Mouse (Mus musculus): ENCODE results near the gene Fbn1. TPM values are rescaled to one million over a fixed set of nuclear protein-coding genes. Genes with fewer than 3 reads are reported as not detected.

The Fbn1 gene
- polyA plus RNA-seq, 1 experiment from 2014 or later: 7.8 TPM

- Histone ChIP-seq H3K4me2 (ENCODE audit: low read depth, severe bottlenecking) (no peak overlapping the region), H3K9ac (ENCODE audit: low read length) (no peak overlapping the region), H3K27ac (replicated peaks; ENCODE audit: low read depth, low read length) (no peak overlapping the region), H3K36me3 (ENCODE audit: control insufficient read depth, insufficient read depth, low read length) (no peaks in the 10 kb centered on the region), H3K4me1 (ENCODE audit: control insufficient read depth, insufficient read depth, low read length) (0 out of 2 replicates have a peak, but pooled peaks cover 3% of the 10 kb centered on the region), H3K4me3 (ENCODE audit: low read depth, low read length) (no peak overlapping the region), H3K9me3 (ENCODE audit: control insufficient read depth, low read length) (no peaks in the 10 kb centered on the region), H3K27me3 (ENCODE audit: control insufficient read depth, insufficient read depth, low read length) (no peaks in the 10 kb centered on the region)
- DNase-seq (ENCODE audit: low spot score): no peak
- no peak for ATAC-seq (ENCODE audit: insufficient number of reproducible peaks, low FRiP score, low TSS enrichment, low read depth)
- WGBS: 90% methylated on average over 10 of the region's 10 CpGs
Observed at GRCm38 (mm10) chr2:125416541-125417245, 91.1 kb downstream of the Fbn1 start.

GRCm38 (mm10) chr2:125412351-125412750, 95.4 kb downstream of the Fbn1 start:
- 87% methylated on average over 15 of the region's 15 CpGs for WGBS
- Histone ChIP-seq H3K36me3 (ENCODE audit: control insufficient read depth, insufficient read depth, low read length) (no peaks in the 10 kb centered on the region), H3K27me3 (ENCODE audit: control insufficient read depth, insufficient read depth, low read length) (no peaks in the 10 kb centered on the region), H3K4me3 (ENCODE audit: low read depth, low read length) (no peak overlapping the region), H3K9me3 (ENCODE audit: control insufficient read depth, low read length) (no peaks in the 10 kb centered on the region), H3K27ac (replicated peaks; ENCODE audit: low read depth, low read length) (no peak overlapping the region), H3K4me2 (ENCODE audit: low read depth, severe bottlenecking) (no peak overlapping the region), H3K4me1 (ENCODE audit: control insufficient read depth, insufficient read depth, low read length) (no peaks in the 10 kb centered on the region), H3K9ac (ENCODE audit: low read length) (no peak overlapping the region)
- DNase-seq (ENCODE audit: low spot score): no peak
- ATAC-seq (ENCODE audit: insufficient number of reproducible peaks, low FRiP score, low TSS enrichment, low read depth): no peak

GRCm38 (mm10) chr2:125411777-125412176, 96.0 kb downstream of the Fbn1 start:
- Histone ChIP-seq H3K27ac (replicated peaks; ENCODE audit: low read depth, low read length) (no peak overlapping the region), H3K36me3 (ENCODE audit: control insufficient read depth, insufficient read depth, low read length) (no peaks in the 10 kb centered on the region), H3K4me2 (ENCODE audit: low read depth, severe bottlenecking) (no peak overlapping the region), H3K9ac (ENCODE audit: low read length) (no peak overlapping the region), H3K27me3 (ENCODE audit: control insufficient read depth, insufficient read depth, low read length) (no peaks in the 10 kb centered on the region), H3K4me1 (ENCODE audit: control insufficient read depth, insufficient read depth, low read length) (no peaks in the 10 kb centered on the region), H3K9me3 (ENCODE audit: control insufficient read depth, low read length) (no peaks in the 10 kb centered on the region), H3K4me3 (ENCODE audit: low read depth, low read length) (no peak overlapping the region)
- ATAC-seq (ENCODE audit: insufficient number of reproducible peaks, low FRiP score, low TSS enrichment, low read depth) (no peak), DNase-seq (ENCODE audit: low spot score) (no peak)
- 90% methylated on average over 3 of the region's 3 CpGs for WGBS

GRCm38 (mm10) chr2:125404509-125405105, 103.2 kb downstream of the Fbn1 start:
- Histone ChIP-seq H3K36me3 (ENCODE audit: control insufficient read depth, insufficient read depth, low read length) (no peaks in the 10 kb centered on the region), H3K4me2 (ENCODE audit: low read depth, severe bottlenecking) (no peak overlapping the region), H3K27ac (replicated peaks; ENCODE audit: low read depth, low read length) (no peak overlapping the region), H3K9ac (ENCODE audit: low read length) (no peak overlapping the region), H3K4me3 (ENCODE audit: low read depth, low read length) (no peak overlapping the region), H3K9me3 (ENCODE audit: control insufficient read depth, low read length) (no peaks in the 10 kb centered on the region), H3K27me3 (ENCODE audit: control insufficient read depth, insufficient read depth, low read length) (no peaks in the 10 kb centered on the region), H3K4me1 (ENCODE audit: control insufficient read depth, insufficient read depth, low read length) (no peaks in the 10 kb centered on the region)
- no peak for DNase-seq (ENCODE audit: low spot score)
- no peak for ATAC-seq (ENCODE audit: insufficient number of reproducible peaks, low FRiP score, low TSS enrichment, low read depth)
- 91% methylated on average over 4 of the region's 4 CpGs for WGBS

GRCm38 (mm10) chr2:125402276-125402675, 105.5 kb downstream of the Fbn1 start:
- no peaks in the 10 kb centered on the region for H3K9me3 ChIP-seq (ENCODE audit: control insufficient read depth, low read length)
- no peak overlapping the region for H3K4me2 ChIP-seq (ENCODE audit: low read depth, severe bottlenecking)
- 76% methylated on average over 1 of the region's 1 CpGs for WGBS
- no peak overlapping the region for H3K9ac ChIP-seq (ENCODE audit: low read length)
- H3K36me3 ChIP-seq (ENCODE audit: control insufficient read depth, insufficient read depth, low read length): no peaks in the 10 kb centered on the region
- ATAC-seq (ENCODE audit: insufficient number of reproducible peaks, low FRiP score, low TSS enrichment, low read depth) (no peak), DNase-seq (ENCODE audit: low spot score) (no peak)
- H3K27ac ChIP-seq (replicated peaks; ENCODE audit: low read depth, low read length): no peak overlapping the region
- H3K27me3 ChIP-seq (ENCODE audit: control insufficient read depth, insufficient read depth, low read length): no peaks in the 10 kb centered on the region
- no peaks in the 10 kb centered on the region for H3K4me1 ChIP-seq (ENCODE audit: control insufficient read depth, insufficient read depth, low read length)
- H3K4me3 ChIP-seq (ENCODE audit: low read depth, low read length): no peak overlapping the region

- Histone ChIP-seq H3K27me3 (ENCODE audit: control insufficient read depth, insufficient read depth, low read length) (no peaks in the 10 kb centered on the region), H3K9ac (ENCODE audit: low read length) (no peak overlapping the region), H3K4me3 (ENCODE audit: low read depth, low read length) (no peak overlapping the region), H3K4me2 (ENCODE audit: low read depth, severe bottlenecking) (no peak overlapping the region), H3K4me1 (ENCODE audit: control insufficient read depth, insufficient read depth, low read length) (no peaks in the 10 kb centered on the region), H3K36me3 (ENCODE audit: control insufficient read depth, insufficient read depth, low read length) (no peaks in the 10 kb centered on the region), H3K27ac (replicated peaks; ENCODE audit: low read depth, low read length) (no peak overlapping the region), H3K9me3 (ENCODE audit: control insufficient read depth, low read length) (no peaks in the 10 kb centered on the region)
- 99% methylated on average over 3 of the region's 3 CpGs for WGBS
- DNase-seq (ENCODE audit: low spot score): no peak
- no peak for ATAC-seq (ENCODE audit: insufficient number of reproducible peaks, low FRiP score, low TSS enrichment, low read depth)
Observed at GRCm38 (mm10) chr2:125400121-125400520, 107.7 kb downstream of the Fbn1 start.

- no peak for ATAC-seq (ENCODE audit: insufficient number of reproducible peaks, low FRiP score, low TSS enrichment, low read depth)
Observed at GRCm38 (mm10) chr2:125397796-125398195, 110.0 kb downstream of the Fbn1 start.

GRCm38 (mm10) chr2:125394428-125395101, 113.2 kb downstream of the Fbn1 start:
- Histone ChIP-seq H3K27ac (replicated peaks; ENCODE audit: low read depth, low read length) (no peak overlapping the region), H3K36me3 (ENCODE audit: control insufficient read depth, insufficient read depth, low read length) (no peaks in the 10 kb centered on the region), H3K4me3 (ENCODE audit: low read depth, low read length) (no peak overlapping the region), H3K4me1 (ENCODE audit: control insufficient read depth, insufficient read depth, low read length) (no peaks in the 10 kb centered on the region), H3K4me2 (ENCODE audit: low read depth, severe bottlenecking) (no peak overlapping the region), H3K9me3 (ENCODE audit: control insufficient read depth, low read length) (no peaks in the 10 kb centered on the region), H3K9ac (ENCODE audit: low read length) (no peak overlapping the region), H3K27me3 (ENCODE audit: control insufficient read depth, insufficient read depth, low read length) (no peaks in the 10 kb centered on the region)
- no peak for DNase-seq (ENCODE audit: low spot score)
- 91% methylated on average over 9 of the region's 9 CpGs for WGBS
- ATAC-seq (ENCODE audit: insufficient number of reproducible peaks, low FRiP score, low TSS enrichment, low read depth): no peak

More at GRCm38 (mm10) chr2:125397796-125398195, 110.0 kb downstream of the Fbn1 start:
- Histone ChIP-seq H3K9ac (ENCODE audit: low read length) (no peak overlapping the region), H3K4me2 (ENCODE audit: low read depth, severe bottlenecking) (no peak overlapping the region), H3K27me3 (ENCODE audit: control insufficient read depth, insufficient read depth, low read length) (no peaks in the 10 kb centered on the region), H3K9me3 (ENCODE audit: control insufficient read depth, low read length) (no peaks in the 10 kb centered on the region), H3K36me3 (ENCODE audit: control insufficient read depth, insufficient read depth, low read length) (no peaks in the 10 kb centered on the region), H3K4me1 (ENCODE audit: control insufficient read depth, insufficient read depth, low read length) (no peaks in the 10 kb centered on the region), H3K27ac (replicated peaks; ENCODE audit: low read depth, low read length) (no peak overlapping the region), H3K4me3 (ENCODE audit: low read depth, low read length) (no peak overlapping the region)
- no peak for DNase-seq (ENCODE audit: low spot score)
- WGBS: 93% methylated on average over 7 of the region's 7 CpGs
